ENCODE assay signal across 34 mouse cellular contexts in genomic region chr5:117791875-117792274, GRCm38 (mm10). TPM values are rescaled to one million over a fixed set of nuclear protein-coding genes. Genes with fewer than 3 reads are reported as not detected.
DNase-seq lines count a peak whose midpoint lies in the region; ATAC-seq and TF ChIP-seq lines count a peak whose summit lies in the region.
"Had no signal": no experiment of that assay in that cellular context is flagged by ENCODE, and none has a peak within 500 bp of the region (broad histone marks: within the 10 kb centered on the region; RNA-seq: fewer than 3 reads in every experiment).

No protein-coding gene starts in this region.

- 57% methylated on average over 14 of the region's 14 CpGs for WGBS in forebrain, postnatal 0 days
- WGBS in forebrain, embryonic 15.5 days: 72% methylated on average over 14 of the region's 14 CpGs
- WGBS in midbrain, embryonic 15.5 days: 58% methylated on average over 14 of the region's 14 CpGs
- 60% methylated on average over 14 of the region's 14 CpGs for WGBS in midbrain, embryonic 13.5 days

- H3K9me3 ChIP-seq in forebrain, postnatal 0 days (ENCODE audit: low read length): no peaks in the 10 kb centered on the region
- H3K9me3 ChIP-seq in forebrain, embryonic 15.5 days: no peaks in the 10 kb centered on the region
- H3K9me3 ChIP-seq in midbrain, embryonic 15.5 days: no peaks in the 10 kb centered on the region
- H3K9me3 ChIP-seq in midbrain, embryonic 13.5 days: no peaks in the 10 kb centered on the region
- H3K9me3 ChIP-seq: embryonic facial prominence, embryonic 13.5 days; liver, embryonic 12.5 days; midbrain, embryonic 12.5 days; neural tube, embryonic 12.5 days; stomach, embryonic 15.5 days had no signal

- H3K36me3 ChIP-seq in forebrain, postnatal 0 days (ENCODE audit: insufficient read depth): no peaks in the 10 kb centered on the region
- H3K36me3 ChIP-seq in forebrain, embryonic 15.5 days: no peaks in the 10 kb centered on the region
- H3K36me3 ChIP-seq in midbrain, embryonic 15.5 days (replicated peaks): no peaks in the 10 kb centered on the region
- no peaks in the 10 kb centered on the region for H3K36me3 ChIP-seq in midbrain, embryonic 13.5 days
- H3K36me3 ChIP-seq: embryonic facial prominence, embryonic 13.5 days; liver, embryonic 12.5 days; midbrain, embryonic 12.5 days; neural tube, embryonic 12.5 days; stomach, embryonic 15.5 days had no signal

- no peak overlapping the region for H3K27ac ChIP-seq in forebrain, postnatal 0 days (ENCODE audit: low read depth, low read length)
- H3K27ac ChIP-seq in forebrain, embryonic 15.5 days (replicated peaks): no peak overlapping the region
- no peak overlapping the region for H3K27ac ChIP-seq in midbrain, embryonic 15.5 days
- H3K27ac ChIP-seq in midbrain, embryonic 13.5 days: no peak overlapping the region
- H3K27ac ChIP-seq: embryonic facial prominence, embryonic 13.5 days; hindbrain, embryonic 14.5 days; liver, embryonic 12.5 days; midbrain, embryonic 12.5 days; neural tube, embryonic 12.5 days; stomach, embryonic 15.5 days had no signal

- no peak overlapping the region for H3K4me3 ChIP-seq in forebrain, postnatal 0 days (ENCODE audit: low read depth, low read length)
- no peak overlapping the region for H3K4me3 ChIP-seq in forebrain, embryonic 15.5 days
- no peak overlapping the region for H3K4me3 ChIP-seq in midbrain, embryonic 15.5 days
- no peak overlapping the region for H3K4me3 ChIP-seq in midbrain, embryonic 13.5 days (replicated peaks)
- H3K4me3 ChIP-seq: embryonic facial prominence, embryonic 13.5 days; liver, embryonic 12.5 days; midbrain, embryonic 12.5 days; myocyte; neural tube, embryonic 12.5 days; stomach, embryonic 15.5 days had no signal

- no peaks in the 10 kb centered on the region for H3K4me1 ChIP-seq in forebrain, postnatal 0 days (ENCODE audit: insufficient read depth)
- no peaks in the 10 kb centered on the region for H3K4me1 ChIP-seq in forebrain, embryonic 15.5 days
- H3K4me1 ChIP-seq in midbrain, embryonic 15.5 days: peaks cover 7% of the 10 kb centered on the region; the same call in 1 of the 2 replicates
- no peaks in the 10 kb centered on the region for H3K4me1 ChIP-seq in midbrain, embryonic 13.5 days (replicated peaks)
- H3K4me1 ChIP-seq: embryonic facial prominence, embryonic 13.5 days; liver, embryonic 12.5 days; midbrain, embryonic 12.5 days; neural tube, embryonic 12.5 days; stomach, embryonic 15.5 days had no signal

- H3K27me3 ChIP-seq in forebrain, postnatal 0 days (ENCODE audit: insufficient read depth, low read length): no peaks in the 10 kb centered on the region
- H3K27me3 ChIP-seq in forebrain, embryonic 15.5 days: no peaks in the 10 kb centered on the region
- H3K27me3 ChIP-seq in midbrain, embryonic 15.5 days (replicated peaks): no peaks in the 10 kb centered on the region
- no peaks in the 10 kb centered on the region for H3K27me3 ChIP-seq in midbrain, embryonic 13.5 days
- H3K27me3 ChIP-seq: embryonic facial prominence, embryonic 13.5 days; liver, embryonic 12.5 days; midbrain, embryonic 12.5 days; neural tube, embryonic 12.5 days; stomach, embryonic 15.5 days had no signal

- ATAC-seq in forebrain, postnatal 0 days: peak; percentile 53
- no peak for ATAC-seq in forebrain, embryonic 15.5 days (replicated peaks)
- ATAC-seq in midbrain, embryonic 15.5 days (replicated peaks): 0 out of 2 replicates have a peak, but pooled peaks have one; percentile 50
- no peak for ATAC-seq in midbrain, embryonic 13.5 days
- ATAC-seq: inflammation-experienced regulatory T-cells, adult 6 months; liver, embryonic 12.5 days; liver, postnatal 0 days; Patski had no signal

- no peak overlapping the region for H3K4me2 ChIP-seq in forebrain, postnatal 0 days (ENCODE audit: low read depth)
- no peak overlapping the region for H3K4me2 ChIP-seq in forebrain, embryonic 15.5 days (replicated peaks)
- no peak overlapping the region for H3K4me2 ChIP-seq in midbrain, embryonic 15.5 days
- no peak overlapping the region for H3K4me2 ChIP-seq in midbrain, embryonic 13.5 days (replicated peaks)
- H3K4me2 ChIP-seq: embryonic facial prominence, embryonic 13.5 days; heart, embryonic 11.5 days; hindbrain, embryonic 14.5 days; liver, embryonic 12.5 days; midbrain, embryonic 12.5 days; neural tube, embryonic 12.5 days; stomach, embryonic 15.5 days had no signal

- TF ChIP-seq CTCF in forebrain, postnatal 0 days (IDR thresholded peaks at IDR 0.05; ENCODE audit: low read depth): no peak

- peak; percentile 32 for DNase-seq in forebrain, postnatal 0 days
- DNase-seq in right cerebral cortex, postnatal 10 days (ENCODE audit: low spot score in 2 of 2): peak; percentile 48 to 53
- DNase-seq in right cerebral cortex, postnatal 4 days: no peak
- peak; percentile 17 for DNase-seq in telencephalon, adult 2 months (ENCODE audit: low read depth, low spot score)
- DNase-seq in adrenal gland, adult 2 months: no peak
- DNase-seq: adrenal gland, postnatal 36 days; cerebellum, adult 11 months; cerebellum, adult 9-10 months; cerebellum, postnatal 36 days; gastrocnemius, postnatal 36 days; heart, adult 18-20 months; heart, postnatal 4 days; kidney, adult 11 months; kidney, postnatal 14 days; layer of hippocampus, adult 9-11 months; left cerebral cortex, postnatal 4 days; liver, postnatal 0 days; lung, postnatal 36 days; thymus, adult 18-20 months; thymus, postnatal 36 days had no signal

- no peak overlapping the region for H3K9ac ChIP-seq in forebrain, postnatal 0 days
- no peak overlapping the region for H3K9ac ChIP-seq in forebrain, embryonic 15.5 days (replicated peaks)
- no peak overlapping the region for H3K9ac ChIP-seq in midbrain, embryonic 15.5 days
- no peak overlapping the region for H3K9ac ChIP-seq in midbrain, embryonic 13.5 days (replicated peaks)
- H3K9ac ChIP-seq: embryonic facial prominence, embryonic 13.5 days; hindbrain, embryonic 14.5 days; liver, embryonic 12.5 days; liver, postnatal 0 days; midbrain, embryonic 12.5 days; neural tube, embryonic 12.5 days; stomach, embryonic 15.5 days had no signal

RNA-seq across cellular contexts. Expression of gene Nos1, which starts 11.0 kb away (rescaled TPM):
- 16.9 and 18.1 TPM in 2 replicates for total RNA-seq in forebrain, postnatal 0 days (2014; rRNA removed)
- polyA plus RNA-seq in forebrain, postnatal 0 days (2015; fragmentation: Nextera tagmentation; extraction: Ambion mirVana): 3.8 and 4.1 TPM in 2 replicates
- 5.0 and 7.2 TPM in 2 replicates for polyA plus RNA-seq in forebrain, embryonic 15.5 days (2015; fragmentation: Nextera tagmentation; extraction: Ambion mirVana)
- polyA plus RNA-seq in midbrain, embryonic 15.5 days (2015; fragmentation: Nextera tagmentation; extraction: Ambion mirVana): 2.7 and 3.4 TPM in 2 replicates
- 0.79 and 1.3 TPM in 2 replicates for polyA plus RNA-seq in midbrain, embryonic 13.5 days (2015; fragmentation: Nextera tagmentation; extraction: Ambion mirVana)
- total RNA-seq in adrenal gland, adult 2 months (2021): under 1 TPM; 0.24 to 0.35 TPM
- polyA plus RNA-seq in adrenal gland, adult 2 months (2012; rRNA removed): 0.13 and 0.20 TPM in 2 replicates
- total RNA-seq: megakaryocyte, adult 5-6 weeks had no signal
- polyA plus RNA-seq: heart, embryonic 11.5 days; liver, postnatal 0 days had no signal

Comparison
In these comparisons a context has a peak if more than half of its experiments do, and no peak if none do; other contexts are left out.
1. ATAC-seq: peak in forebrain, postnatal 0 days (single experiment) and midbrain, embryonic 15.5 days (single experiment); none in forebrain, embryonic 15.5 days (single experiment) and midbrain, embryonic 13.5 days (single experiment).
2. DNase-seq: peak in forebrain, postnatal 0 days (single experiment), right cerebral cortex, postnatal 10 days (2 of 2) and telencephalon, adult 2 months (single experiment); none in right cerebral cortex, postnatal 4 days (single experiment) and adrenal gland, adult 2 months (single experiment).